Mouse (Mus musculus): ENCODE measurements around the gene Olfr1228.

The Olfr1228 gene

GRCm38 (mm10) chr2:89253962-89254361, at the start of gene Olfr1228:
TSS of gene Olfr1228 (minus strand) at chr2:89254062.
- DNase-seq = no peak

GRCm38 (mm10) chr2:89297168-89297567, 43.3 kb upstream of the Olfr1228 start, which contains the start of gene Olfr1230:
TSS of gene Olfr1230 (minus strand) at chr2:89297268.
- no peak for DNase-seq

- no peak for DNase-seq
Observed at GRCm38 (mm10) chr2:89287914-89288313, 34.1 kb upstream of the Olfr1228 start, which contains the start of gene Olfr1229. TSS of gene Olfr1229 (minus strand) at chr2:89288014.

- no peak for DNase-seq
Observed at GRCm38 (mm10) chr2:89199948-89200347, 53.9 kb downstream of the Olfr1228 start, which contains the start of gene Olfr1226. TSS of gene Olfr1226 (minus strand) at chr2:89200048.
